Mouse (Mus musculus): ENCODE results near the gene Gan.

Gene Gan

DNA sequence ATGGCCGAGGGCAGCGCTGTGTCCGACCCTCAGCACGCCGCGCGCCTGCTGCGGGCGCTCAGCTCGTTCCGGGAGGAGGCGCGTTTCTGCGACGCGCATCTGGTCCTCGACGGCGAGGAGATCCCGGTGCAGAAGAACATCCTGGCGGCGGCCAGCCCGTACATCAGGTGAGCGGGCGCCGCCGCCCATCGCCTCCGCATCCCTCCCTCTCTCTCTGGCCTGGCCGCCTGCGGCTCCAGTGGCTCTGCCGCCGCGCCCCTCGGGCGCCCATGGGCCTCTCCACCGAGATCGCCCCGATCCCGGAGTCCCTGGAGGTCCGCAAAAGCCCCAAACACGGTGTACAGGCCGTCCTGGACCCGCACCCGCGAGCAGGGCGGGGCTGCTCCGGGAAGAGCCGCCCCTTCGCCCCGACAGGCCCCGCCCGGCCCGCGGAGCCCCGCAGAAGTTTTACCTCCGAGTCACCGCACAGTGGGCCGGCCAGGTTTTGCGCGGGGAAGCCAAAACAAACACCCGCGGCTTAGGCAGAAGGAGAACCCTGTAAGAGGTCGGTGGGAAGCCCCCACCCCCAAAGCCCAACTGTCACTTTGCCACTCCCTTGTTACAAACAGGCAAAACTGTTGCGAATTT lies at the start of gene Gan:
Gene Gan, plus strand, starts transcription at position 1 of the 627 bp plus-strand sequence.
- DNase-seq (ENCODE audit: low spot score in 2 of 2): no peak

- no peak for DNase-seq (ENCODE audit: low spot score in 2 of 2)
These were observed 48.8 kb upstream of the Gan start for GRCm38 (mm10) chr8:117109018-117109711.

DNA sequence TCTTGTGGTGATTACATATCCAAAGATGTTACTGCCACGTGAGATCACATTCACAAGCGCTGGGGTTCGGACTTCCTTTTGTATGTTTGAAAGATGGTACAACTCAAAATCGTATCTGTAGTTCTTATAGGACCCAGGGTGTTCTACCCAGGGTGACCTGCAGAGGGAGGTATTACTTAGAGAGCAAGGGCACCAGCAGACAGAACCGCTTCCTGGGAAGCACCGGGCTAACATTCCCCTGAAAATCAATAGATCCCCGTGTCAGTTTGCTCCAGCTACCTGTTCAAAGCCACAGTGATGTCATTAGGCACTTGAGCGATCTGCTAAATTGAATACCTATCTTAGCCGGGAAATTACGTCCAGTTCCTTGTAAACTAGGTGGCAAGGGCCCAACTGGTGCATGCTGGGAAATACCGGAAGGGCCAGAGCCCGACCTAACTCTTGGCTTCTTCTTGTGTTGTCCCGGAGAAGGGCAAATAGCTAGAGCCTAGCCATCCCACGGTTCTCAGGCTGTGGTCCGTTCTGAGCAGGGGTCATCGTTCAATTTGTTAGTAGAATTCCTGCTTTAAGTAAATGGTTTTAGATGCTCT lies 48.0 kb upstream of the Gan start:
- DNase-seq (ENCODE audit: low spot score in 2 of 2): peak; percentile 13 to 33

DNA sequence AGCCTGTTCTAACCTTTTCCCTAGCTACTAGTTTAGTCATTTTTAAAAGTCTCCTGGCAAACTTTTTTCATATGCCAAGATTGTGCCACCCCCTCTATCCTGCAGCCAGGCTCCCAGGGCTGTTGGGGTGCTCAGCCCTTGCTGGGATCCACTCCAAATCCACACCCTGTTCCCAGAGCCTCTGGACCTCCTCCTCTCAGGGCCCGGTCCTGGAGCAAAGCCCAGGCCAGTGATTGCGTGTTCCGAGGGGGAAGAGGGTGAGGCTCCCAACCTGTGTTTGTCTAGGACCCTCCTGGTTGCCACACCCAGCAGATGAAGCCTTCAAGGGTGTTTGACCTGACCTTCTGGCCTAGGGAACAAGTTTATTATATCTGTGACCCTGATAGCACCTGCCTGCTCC lies 46.3 kb upstream of the Gan start:
- no peak for DNase-seq (ENCODE audit: low spot score in 2 of 2)

DNA sequence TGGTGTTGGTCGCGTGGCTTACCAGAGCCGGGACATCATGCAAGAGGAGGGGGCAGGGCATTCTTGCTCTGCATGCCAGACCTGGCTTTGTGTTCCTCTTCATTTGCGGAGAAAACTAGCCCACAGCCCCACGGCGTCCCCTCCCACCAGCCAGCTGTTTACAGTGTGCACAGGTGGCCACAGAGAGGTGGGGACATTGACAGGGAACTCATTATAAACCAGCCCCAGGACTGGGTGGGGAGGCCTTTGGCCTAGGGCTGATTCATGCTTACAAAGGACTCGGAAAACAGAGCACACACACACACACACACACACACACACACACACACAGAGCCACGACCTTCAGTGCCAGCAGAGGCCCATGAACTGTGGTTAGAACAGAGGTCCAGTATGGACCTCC lies 45.7 kb upstream of the Gan start:
- DNase-seq (ENCODE audit: low spot score in 2 of 2): no peak

GRCm38 (mm10) chr8:117115094-117115493 lies 42.8 kb upstream of the Gan start:
- DNase-seq (ENCODE audit: low spot score in 2 of 2): no peak

DNA sequence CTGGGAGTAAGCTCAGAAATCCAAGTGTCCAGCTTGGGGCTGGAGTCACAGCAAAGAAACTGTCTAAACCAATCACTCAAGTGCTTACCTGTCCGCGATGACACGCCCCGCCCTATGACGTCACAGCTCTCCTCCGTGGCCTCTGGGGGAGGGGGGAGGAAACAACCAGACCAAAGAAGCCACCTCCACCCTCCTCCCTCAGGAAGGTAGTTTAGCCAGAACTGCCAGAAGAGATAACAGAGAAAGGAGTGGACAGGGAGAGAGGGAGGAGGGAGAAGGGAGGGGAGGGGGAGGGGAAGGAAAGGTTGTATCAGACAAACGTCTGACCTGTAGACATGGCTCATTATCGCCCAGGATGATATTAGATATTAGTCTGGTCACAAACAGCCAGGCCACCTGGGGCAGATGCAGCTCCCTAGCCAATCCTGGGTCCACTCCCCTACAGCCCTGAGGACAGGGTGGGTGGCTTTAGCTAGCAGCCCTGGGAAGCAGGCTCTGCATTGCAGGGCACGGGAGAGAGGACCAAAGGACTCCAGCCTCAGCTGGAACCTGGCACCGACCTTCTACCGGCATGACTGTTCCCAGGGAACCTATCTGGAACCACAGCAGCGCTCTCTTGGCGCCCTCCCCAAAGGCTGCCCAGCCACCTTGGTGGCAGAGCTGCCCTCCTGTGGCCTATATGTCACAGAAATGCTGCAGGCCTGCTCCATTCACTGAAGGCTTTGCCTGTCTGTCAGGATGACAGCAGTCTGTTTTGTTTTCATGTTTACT lies 42.1 kb upstream of the Gan start:
- no peak for DNase-seq (ENCODE audit: low spot score in 2 of 2)

DNA sequence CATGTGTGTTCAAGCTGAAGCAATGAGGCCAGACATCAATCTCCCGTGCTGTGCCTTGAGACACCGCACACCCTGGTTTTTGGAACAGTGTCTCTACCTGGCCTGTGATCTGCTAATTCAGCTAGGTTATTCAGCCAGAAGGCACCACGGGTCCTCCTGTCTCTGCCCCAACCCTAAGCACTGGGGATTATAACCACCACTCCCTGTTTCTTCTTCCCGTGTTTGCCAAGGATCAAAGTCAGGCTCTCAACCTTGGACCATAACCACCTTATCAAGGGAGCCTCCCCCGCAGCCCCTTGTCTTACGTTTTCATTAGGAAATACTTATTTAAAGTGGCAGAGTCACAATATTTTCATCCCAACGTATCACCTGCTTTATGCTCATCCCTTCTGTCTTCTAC lies 41.4 kb upstream of the Gan start:
- no peak for DNase-seq (ENCODE audit: low spot score in 2 of 2)

DNA sequence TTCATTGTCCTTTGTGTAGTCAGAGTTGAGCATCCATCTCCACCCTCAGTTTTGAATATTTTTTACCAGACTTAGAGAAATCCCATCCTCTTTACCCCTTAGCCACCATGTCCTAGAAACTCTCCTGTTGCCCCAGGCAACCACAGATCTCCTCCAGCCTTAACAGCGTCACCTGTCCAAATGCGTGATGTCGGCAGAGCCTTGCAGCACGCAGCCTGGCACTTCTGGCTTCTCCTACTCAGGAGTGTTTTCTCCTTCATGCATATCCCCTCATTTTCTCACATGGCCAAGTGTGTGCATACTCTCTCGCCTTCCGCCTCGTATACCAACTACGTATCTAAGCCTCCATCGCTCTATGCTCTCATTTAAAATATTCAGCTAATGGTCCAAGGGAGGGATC lies 39.5 kb upstream of the Gan start:
- peak; percentile 6 to 24 for DNase-seq (ENCODE audit: low spot score in 2 of 2)

GRCm38 (mm10) chr8:117121277-117121676 lies 36.7 kb upstream of the Gan start:
- no peak for DNase-seq (ENCODE audit: low spot score in 2 of 2)

GRCm38 (mm10) chr8:117123850-117124633 lies 33.9 kb upstream of the Gan start:
- no peak for DNase-seq (ENCODE audit: low spot score in 2 of 2)

- no peak for DNase-seq (ENCODE audit: low spot score in 2 of 2)
These were observed 32.1 kb upstream of the Gan start for GRCm38 (mm10) chr8:117125854-117126253.

- DNase-seq (ENCODE audit: low spot score in 2 of 2): no peak
These were observed 31.5 kb upstream of the Gan start for GRCm38 (mm10) chr8:117126411-117126810.

DNA sequence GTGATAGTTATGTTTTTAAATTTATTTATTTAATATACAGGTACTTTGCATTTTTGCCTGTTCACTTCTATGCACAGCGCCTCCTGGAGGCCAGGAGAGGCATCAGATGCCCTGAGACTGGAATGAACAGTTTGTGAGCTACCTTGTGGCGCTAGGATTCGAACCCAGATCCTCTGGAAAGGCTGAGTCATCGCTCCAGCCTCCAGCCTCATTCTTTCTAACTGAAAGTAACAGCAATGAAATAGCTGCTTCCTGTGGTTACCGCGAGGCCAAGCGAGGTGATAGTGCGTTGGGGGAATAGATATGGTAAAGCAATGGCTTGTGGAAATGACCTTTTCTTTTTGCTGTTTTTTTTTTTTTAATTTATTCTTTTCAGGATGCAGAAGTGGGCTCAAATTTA lies 30.9 kb upstream of the Gan start:
- DNase-seq (ENCODE audit: low spot score in 2 of 2): no peak

GRCm38 (mm10) chr8:117133702-117134101 lies 24.2 kb upstream of the Gan start:
- no peak for DNase-seq (ENCODE audit: low spot score in 2 of 2)

DNA sequence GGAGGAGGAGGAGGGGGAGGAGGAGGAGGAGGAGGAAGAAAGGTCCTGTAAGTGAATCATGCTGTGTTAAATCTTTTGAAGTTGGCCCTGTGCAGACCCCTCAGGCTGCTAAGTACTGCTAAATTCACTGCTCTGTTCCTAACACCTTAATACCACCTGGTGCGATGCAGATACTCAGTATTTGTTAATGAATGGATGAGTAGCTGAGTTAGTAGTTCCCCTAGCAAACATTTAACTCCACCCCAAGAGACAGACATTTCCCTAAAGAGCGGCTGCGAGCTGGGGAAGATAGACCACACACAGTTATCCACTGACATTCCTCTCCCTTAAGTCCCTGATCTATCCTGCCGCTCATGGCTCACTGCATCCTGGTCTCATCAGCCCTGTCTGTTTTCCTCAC lies 21.6 kb upstream of the Gan start:
- DNase-seq (ENCODE audit: low spot score in 2 of 2): no peak

GRCm38 (mm10) chr8:117136763-117137162 lies 21.2 kb upstream of the Gan start:
- DNase-seq (ENCODE audit: low spot score in 2 of 2): no peak

DNA sequence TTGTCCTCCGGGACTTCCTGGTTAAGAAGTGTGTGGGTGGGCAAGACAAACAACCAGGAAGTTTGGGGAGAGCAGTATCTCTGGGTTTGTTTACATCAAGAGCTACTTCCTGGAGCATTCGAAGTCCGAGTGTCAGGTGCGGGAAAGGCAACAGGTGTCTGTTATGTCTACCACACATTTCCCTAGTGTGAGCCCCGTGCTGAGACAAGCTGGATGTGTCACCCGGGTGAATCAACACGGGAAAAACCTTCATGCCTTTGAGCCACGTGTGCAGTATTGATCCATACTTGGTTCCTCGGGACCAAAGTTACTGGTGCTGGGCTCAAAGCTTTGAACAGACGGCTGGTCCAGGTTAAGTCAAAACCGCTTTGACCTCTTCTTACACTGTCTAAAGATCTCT lies 20.6 kb upstream of the Gan start:
- DNase-seq (ENCODE audit: low spot score in 2 of 2): no peak

DNA sequence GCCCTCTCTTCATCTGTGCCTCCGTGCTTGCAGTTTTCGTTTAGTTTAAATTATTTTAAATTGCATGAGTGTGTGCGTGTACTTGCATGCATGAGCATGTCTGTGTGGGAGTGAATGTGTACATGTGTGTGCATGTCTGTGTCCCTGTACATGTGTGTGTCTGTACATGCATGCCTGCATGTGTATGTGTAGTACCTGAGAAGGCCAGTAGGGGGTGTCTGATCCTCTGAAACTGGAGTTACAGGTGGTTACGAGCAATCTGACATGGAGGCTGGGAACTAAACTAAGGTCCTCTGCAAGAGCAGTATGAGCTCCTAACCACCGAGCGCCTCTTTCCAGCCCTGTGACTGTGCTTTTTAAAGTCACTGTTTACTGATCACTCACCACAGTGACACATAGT lies 9.4 kb upstream of the Gan start:
- DNase-seq (ENCODE audit: low spot score in 2 of 2): no peak

DNA sequence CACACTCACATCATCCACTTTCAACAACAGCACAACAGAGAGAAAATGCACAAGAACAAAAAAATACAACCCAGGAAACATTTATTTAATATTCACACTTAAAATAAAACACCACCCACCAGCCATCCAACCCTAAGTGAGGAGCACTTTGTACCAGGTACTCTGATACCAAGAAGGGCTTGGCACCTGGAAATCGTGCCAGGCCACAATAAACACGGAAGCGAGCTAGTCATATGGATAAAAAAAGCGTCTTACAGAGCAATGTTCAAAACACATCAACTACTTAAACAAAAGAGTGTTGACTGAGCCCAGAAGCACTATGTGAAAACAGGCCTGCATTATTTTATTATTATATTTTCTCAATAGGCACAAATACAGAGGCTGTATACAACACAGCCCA lies 1.8 kb upstream of the Gan start:
- DNase-seq (ENCODE audit: low spot score in 2 of 2): no peak

DNA sequence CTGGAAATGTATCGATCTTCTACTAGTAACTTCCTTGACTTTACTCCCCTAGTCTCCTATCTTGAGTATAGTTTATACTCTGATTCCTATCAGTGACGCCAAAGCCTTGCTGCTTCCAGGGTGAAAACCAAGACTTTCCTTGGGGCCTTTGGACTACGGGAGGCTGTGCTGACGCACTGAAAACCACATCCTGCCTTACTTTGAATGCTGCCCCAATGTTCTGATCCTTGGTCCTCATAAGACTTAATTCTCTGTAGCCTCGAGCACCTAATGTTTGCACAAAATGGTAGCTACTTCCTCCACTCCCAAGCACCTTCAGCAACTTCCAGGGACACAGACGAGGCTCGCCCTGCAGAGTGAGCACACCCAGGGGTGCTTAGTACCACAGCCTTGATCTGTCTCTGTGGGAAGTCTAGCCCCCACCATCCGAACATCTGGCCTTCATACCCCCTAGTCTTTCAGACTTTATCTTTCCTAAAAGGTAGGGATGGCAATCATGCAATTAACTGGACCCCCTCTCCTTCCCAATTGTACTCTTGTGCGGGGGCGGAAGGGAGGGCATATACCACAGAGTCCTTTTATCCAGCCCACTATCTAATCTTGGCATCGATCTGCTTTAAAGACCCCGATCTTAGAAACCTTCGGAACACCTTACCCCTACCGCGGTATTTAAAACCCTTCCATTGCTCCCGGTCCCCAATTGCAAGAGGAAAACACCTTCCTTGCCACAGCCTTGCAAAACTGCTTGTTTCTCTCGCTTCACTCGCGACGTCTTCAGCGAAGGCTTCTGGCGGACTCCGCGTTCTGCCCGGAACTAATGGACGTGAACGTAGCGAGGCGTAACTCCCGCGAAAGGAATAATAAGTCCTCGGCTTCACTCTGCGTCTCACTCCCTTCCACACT lies 818 bp upstream of the Gan start:
- no peak for DNase-seq (ENCODE audit: low spot score in 2 of 2)
